Mouse (Mus musculus) CH12.LX (cell line): ENCODE data around the gene Rbpjl.

Experiments
- CHD2 ChIP-seq: IDR thresholded peaks from 2 replicates; pipeline ENCODE4 v1.6.1; 2011; ENCODE audit warnings: low read length, improper control_type of control experiment
- CTCF ChIP-seq, 2 experiments: IDR thresholded peaks in 1 of 2; conservative IDR thresholded peaks in 1 of 2; 2 replicates each; pipeline ENCODE4 v1.5.1; 2011 to 2012; ENCODE audit warnings: low read depth in 2 of 2, low read length in 2 of 2, improper control_type of control experiment in 1 of 2, inconsistent platforms in 1 of 2, mild to moderate bottlenecking in 1 of 2, moderate library complexity in 1 of 2
- EP300 ChIP-seq: IDR thresholded peaks from 2 replicates; pipeline ENCODE4 v1.6.1; 2011; ENCODE audit warnings: low read length, improper control_type of control experiment
- MXI1 ChIP-seq: IDR thresholded peaks from 2 replicates; pipeline ENCODE4 v1.6.1; 2011; ENCODE audit warnings: mild to moderate bottlenecking, low read depth, low read length, improper control_type of control experiment
- MYC ChIP-seq: IDR thresholded peaks from 2 replicates; pipeline ENCODE4 v1.6.1; 2011; ENCODE audit warnings: low read depth, mild to moderate bottlenecking, improper control_type of control experiment, low read length
- NRF1 ChIP-seq: IDR thresholded peaks from 2 replicates; pipeline ENCODE4 v1.6.1; 2014; ENCODE audit warnings: low read depth, mild to moderate bottlenecking, inconsistent platforms, low read length, improper control_type of control experiment, moderate library complexity
- POLR2A ChIP-seq: IDR thresholded peaks from 2 replicates; pipeline ENCODE4 v1.6.1; 2011; ENCODE audit warnings: low read depth, mild to moderate bottlenecking, improper control_type of control experiment, low read length
- SMC3 ChIP-seq: IDR thresholded peaks from 2 replicates; pipeline ENCODE4 v1.6.1; 2011; ENCODE audit warnings: low read depth, low read length, improper control_type of control experiment
- USF1 ChIP-seq: IDR thresholded peaks from 2 replicates; pipeline ENCODE4 v1.6.1; 2014; ENCODE audit warnings: low read depth, mild to moderate bottlenecking, inconsistent platforms, low read length, improper control_type of control experiment
- ZKSCAN1 ChIP-seq: IDR thresholded peaks from 2 replicates; pipeline ENCODE4 v1.6.1; 2012; ENCODE audit warnings: low read depth, inconsistent platforms, low read length, improper control_type of control experiment, borderline replicate concordance

DNA sequence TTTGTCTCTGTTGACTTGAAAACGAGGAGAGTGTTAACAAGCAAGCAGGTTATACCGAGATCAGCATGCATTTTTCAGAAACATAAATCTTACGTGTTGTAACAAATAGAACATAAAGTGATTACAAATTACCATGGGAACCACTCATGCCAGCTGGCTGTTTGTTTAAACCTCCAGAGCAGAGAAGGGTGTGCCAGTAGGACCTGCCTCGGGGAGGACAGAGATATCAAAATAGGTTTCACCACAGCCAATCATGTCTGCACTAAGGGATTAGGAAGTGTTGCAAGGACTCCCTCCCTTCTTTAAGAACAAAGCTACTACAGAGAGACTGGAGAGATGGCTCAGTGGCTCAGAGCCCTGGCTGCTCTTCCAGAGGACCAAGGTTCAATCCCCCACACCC, 29.8 kb upstream of the Rbpjl start:
- TF ChIP-seq MXI1 (no peak), POLR2A (no peak), NRF1 (no peak), EP300 (no peak), CTCF (conservative IDR thresholded peaks at IDR 0.05 in 1 of 2, IDR thresholded peaks at IDR 0.05 in 1 of 2; ENCODE audit: low read depth in 2 of 2, low read length in 2 of 2) (no peak), MYC (no peak), USF1 (no peak), ZKSCAN1 (no peak), SMC3 (no peak), CHD2 (no peak)
